Mouse (Mus musculus) intestine, embryonic 14.5 days (tissue): ENCODE data around the gene Gm12394. TPM values are rescaled to one million over a fixed set of nuclear protein-coding genes. Genes with fewer than 3 reads are reported as not detected.

Experiments used
- ATAC-seq: fragments of 200-750 bp; cut with Nextera tagmentation; replicated peaks from 2 replicates; pipeline ENCODE4 v1.8.0; 2017; ENCODE audit warnings: low read depth, moderate number of reproducible peaks, moderate TSS enrichment, moderate library complexity; ENCODE audit not compliant: low FRiP score, low TSS enrichment
- DNase-seq: peaks from one replicate; pipeline ENCODE4 v3.0.0-alpha.2; 2018; ENCODE audit warnings: low spot score
- H3K27ac ChIP-seq: fragments of 300-500 bp; sonication (generic); 2 replicates; pipeline ENCODE4 v1.5.1; 2014; ENCODE audit warnings: low read depth, mild to moderate bottlenecking, control low read depth
- H3K27me3 ChIP-seq: fragments of 300-500 bp; sonication (generic); replicated peaks from 2 replicates; pipeline ENCODE4 v1.6.1; 2014; ENCODE audit warnings: low read length, control low read depth; ENCODE audit not compliant: control insufficient read depth, insufficient read depth
- H3K36me3 ChIP-seq: fragments of 300-500 bp; sonication (generic); 2 replicates; pipeline ENCODE4 v1.6.1; 2014; ENCODE audit warnings: low read length, control low read depth; ENCODE audit not compliant: control insufficient read depth, insufficient read depth
- H3K4me1 ChIP-seq: fragments of 300-500 bp; sonication (generic); replicated peaks from 2 replicates; pipeline ENCODE4 v1.6.1; 2014; ENCODE audit warnings: low read length, control low read depth, mixed read lengths; ENCODE audit not compliant: control insufficient read depth, insufficient read depth
- H3K4me2 ChIP-seq: fragments of 300-500 bp; sonication (generic); 2 replicates; pipeline ENCODE4 v1.6.1; 2014; ENCODE audit warnings: low read length
- H3K4me3 ChIP-seq: fragments of 300-500 bp; sonication (generic); 2 replicates; pipeline ENCODE4 v1.5.1; 2014; ENCODE audit warnings: low read depth, low read length, control low read depth, mixed read lengths
- H3K9ac ChIP-seq: fragments of 300-500 bp; sonication (generic); 2 replicates; pipeline ENCODE4 v1.6.1; 2014; ENCODE audit warnings: mild to moderate bottlenecking, low read length
- H3K9me3 ChIP-seq: fragments of 300-500 bp; sonication (generic); 2 replicates; pipeline ENCODE4 v1.6.1; 2016; ENCODE audit warnings: low read length, control low read depth; ENCODE audit not compliant: control insufficient read depth
- WGBS: fragments of 180-500 bp; shearing (Covaris S2); extraction: QIAGEN DNeasy Blood & Tissue Kit; methylation state at CpG from one replicate; pipeline ENCODE4 v1.1.7; 2014; 5-methylcytosine and 5-hydroxymethylcytosine counted together
- polyA plus RNA-seq: library from polyadenylated mRNA; unstranded; fragments of >200 nt; fragmentation: Nextera tagmentation; extraction: Ambion mirVana; gene quantifications from 2 replicates; pipeline ENCODE4 v1.2.1, GENCODE M21; 2014

The Gm12394 gene
- polyA plus RNA-seq, 1 experiment from 2014 or later: 0.14 TPM

- no peaks in the 10 kb centered on the region for H3K9me3 ChIP-seq
- H3K9ac ChIP-seq: no peak overlapping the region
- no peak overlapping the region for H3K4me2 ChIP-seq
- H3K36me3 ChIP-seq: no peaks in the 10 kb centered on the region
- H3K27me3 ChIP-seq: no peaks in the 10 kb centered on the region
- ATAC-seq (no peak), DNase-seq (peak; percentile 10)
- 67% methylated on average over 7 of the region's 7 CpGs for WGBS
- H3K27ac ChIP-seq: no peak overlapping the region
- H3K4me3 ChIP-seq: no peak overlapping the region
- no peaks in the 10 kb centered on the region for H3K4me1 ChIP-seq
Observed at GRCm38 (mm10) chr4:42891176-42891575, 34.6 kb upstream of the Gm12394 start.

GRCm38 (mm10) chr4:42888806-42889205 is 32.2 kb upstream of the Gm12394 start:
- no peak for ATAC-seq
- WGBS: 92% methylated on average over 6 of the region's 6 CpGs
- H3K4me1 ChIP-seq: no peaks in the 10 kb centered on the region
- H3K27me3 ChIP-seq: no peaks in the 10 kb centered on the region
- H3K9ac ChIP-seq: no peak overlapping the region
- H3K9me3 ChIP-seq: no peaks in the 10 kb centered on the region
- no peak overlapping the region for H3K4me3 ChIP-seq
- DNase-seq: peak; percentile 21
- H3K4me2 ChIP-seq: no peak overlapping the region
- H3K27ac ChIP-seq: no peak overlapping the region
- H3K36me3 ChIP-seq: no peaks in the 10 kb centered on the region

DNA sequence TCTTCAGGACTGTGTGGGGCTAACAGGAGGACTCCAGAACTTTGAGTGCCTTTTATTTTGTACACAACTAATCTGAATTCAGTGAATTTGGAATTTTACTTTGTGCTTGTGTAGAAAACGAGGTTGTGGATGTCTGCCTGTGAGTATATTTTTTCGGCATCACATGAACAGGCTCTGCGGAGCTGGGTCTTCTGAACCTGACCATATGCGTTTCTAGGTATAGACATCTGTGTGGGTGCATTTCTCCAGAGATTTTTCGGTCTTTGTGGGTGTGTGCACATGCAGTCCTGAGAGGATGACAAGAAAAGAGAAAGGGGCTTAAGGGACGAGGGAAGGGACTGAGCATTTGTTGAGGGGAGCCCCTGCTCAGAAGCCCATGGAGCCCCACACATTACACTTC is 30.4 kb upstream of the Gm12394 start:
- H3K36me3 ChIP-seq: no peaks in the 10 kb centered on the region
- no peak overlapping the region for H3K27ac ChIP-seq
- H3K27me3 ChIP-seq: no peaks in the 10 kb centered on the region
- no peak overlapping the region for H3K9ac ChIP-seq
- no peak for ATAC-seq
- peak; percentile 13 for DNase-seq
- H3K4me1 ChIP-seq: no peaks in the 10 kb centered on the region
- no peak overlapping the region for H3K4me3 ChIP-seq
- no peak overlapping the region for H3K4me2 ChIP-seq
- H3K9me3 ChIP-seq: no peaks in the 10 kb centered on the region
- 88% methylated on average over 6 of the region's 6 CpGs for WGBS

- 53% methylated on average over 1 of the region's 1 CpGs for WGBS
- no peaks in the 10 kb centered on the region for H3K4me1 ChIP-seq
- H3K9ac ChIP-seq: no peak overlapping the region
- no peaks in the 10 kb centered on the region for H3K9me3 ChIP-seq
- H3K36me3 ChIP-seq: no peaks in the 10 kb centered on the region
- H3K4me3 ChIP-seq: no peak overlapping the region
- H3K27ac ChIP-seq: no peak overlapping the region
- H3K4me2 ChIP-seq: no peak overlapping the region
- ATAC-seq (no peak), DNase-seq (no peak)
- no peaks in the 10 kb centered on the region for H3K27me3 ChIP-seq
Observed at GRCm38 (mm10) chr4:42880677-42880948, 24.0 kb upstream of the Gm12394 start.

DNA sequence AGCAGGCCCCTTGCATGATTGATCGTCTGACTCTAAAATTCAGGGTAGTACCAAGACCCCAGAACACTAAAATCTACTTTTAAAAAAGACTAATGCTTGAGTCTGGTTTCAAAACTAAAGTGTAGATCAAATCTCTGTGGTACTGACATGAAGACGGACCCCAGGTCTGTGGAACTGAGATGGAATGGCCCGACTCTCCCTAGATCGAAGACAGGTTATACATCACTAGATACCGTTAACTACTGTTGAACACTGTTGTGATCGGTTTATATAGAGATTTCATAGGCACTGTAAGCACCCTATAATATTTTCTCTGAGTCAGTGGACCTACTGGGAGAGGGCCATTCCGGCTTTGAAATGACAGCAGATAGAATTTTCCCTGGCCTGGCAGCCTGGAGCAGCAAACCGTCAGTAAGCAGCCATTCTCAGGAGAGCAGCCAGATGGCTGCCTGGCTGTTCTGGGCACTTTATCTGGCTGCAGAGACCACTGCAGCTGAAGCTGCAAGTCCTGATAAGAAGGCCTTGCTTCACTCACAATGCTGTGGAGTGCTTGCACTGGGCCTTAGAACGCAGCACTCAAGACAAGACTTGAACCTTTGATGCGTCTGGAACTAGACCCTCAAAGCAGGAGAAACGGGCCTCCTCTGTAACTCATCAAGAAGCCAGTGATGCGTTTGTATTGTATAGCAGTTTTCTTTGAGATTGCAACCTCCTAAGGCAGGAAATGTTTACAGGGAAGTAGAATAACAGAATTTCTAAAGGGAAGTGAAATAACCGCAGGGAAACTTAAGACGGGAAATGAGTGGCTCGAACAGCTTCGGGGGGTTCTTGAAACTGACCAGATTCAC is 23.5 kb upstream of the Gm12394 start:
- Histone ChIP-seq H3K4me2 (no peak overlapping the region), H3K4me3 (no peak overlapping the region), H3K36me3 (no peaks in the 10 kb centered on the region), H3K27me3 (no peaks in the 10 kb centered on the region), H3K4me1 (no peaks in the 10 kb centered on the region), H3K9me3 (no peaks in the 10 kb centered on the region), H3K9ac (no peak overlapping the region), H3K27ac (no peak overlapping the region)
- no peak for ATAC-seq
- WGBS: 65% methylated on average over 16 of the region's 16 CpGs
- no peak for DNase-seq

DNA sequence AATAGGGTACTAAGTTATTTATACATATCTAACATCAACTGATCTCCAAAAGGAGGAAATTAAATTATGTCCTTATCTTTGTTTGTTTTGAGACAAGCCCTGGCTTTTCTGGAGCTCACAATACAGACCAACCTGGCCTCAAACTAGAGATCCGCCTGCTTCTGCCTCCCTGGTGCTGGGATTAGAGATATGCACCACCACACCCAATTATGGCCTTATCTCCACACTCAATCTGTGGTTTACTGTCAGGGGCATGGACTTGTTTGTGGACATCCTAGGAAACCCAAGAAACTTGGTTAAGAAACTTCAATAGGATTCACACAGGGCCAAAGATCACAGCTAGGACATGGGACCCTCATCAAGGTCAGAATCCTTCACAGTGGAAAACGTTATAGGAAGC is 21.1 kb upstream of the Gm12394 start:
- Histone ChIP-seq H3K9me3 (no peaks in the 10 kb centered on the region), H3K4me3 (no peak overlapping the region), H3K9ac (no peak overlapping the region), H3K4me1 (no peaks in the 10 kb centered on the region), H3K27me3 (no peaks in the 10 kb centered on the region), H3K36me3 (no peaks in the 10 kb centered on the region), H3K4me2 (no peak overlapping the region), H3K27ac (no peak overlapping the region)
- DNase-seq (no peak), ATAC-seq (no peak)
- 74% methylated on average over 2 of the region's 2 CpGs for WGBS

- H3K4me3 ChIP-seq: no peak overlapping the region
Observed at GRCm38 (mm10) chr4:42876586-42877291, 20.2 kb upstream of the Gm12394 start.

DNA sequence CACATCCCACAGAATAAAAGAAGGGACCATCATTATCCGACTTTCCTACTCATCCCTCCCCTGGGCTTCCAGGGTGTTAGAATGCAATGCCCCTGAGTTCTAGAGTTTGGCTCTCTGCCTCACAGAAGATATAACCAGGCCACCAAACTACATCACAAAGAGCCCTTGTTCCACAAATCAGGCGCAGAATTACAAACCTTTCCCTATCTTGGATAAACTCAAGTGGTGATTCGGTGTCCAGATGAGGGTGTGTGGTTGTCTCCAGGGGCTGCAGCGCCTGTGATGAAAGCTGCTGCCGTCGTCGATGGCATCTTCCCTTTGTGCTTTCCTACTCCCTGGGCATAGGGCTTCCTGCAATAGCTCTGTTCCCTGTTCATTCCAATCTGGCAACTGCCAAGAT is 17.6 kb upstream of the Gm12394 start, which contains the start of gene Fam205c:
Fam205c (minus strand) TSS at position 101 of the 400 bp plus-strand sequence.
- Histone ChIP-seq H3K9ac (no peak within 1 kb of the TSS), H3K4me2 (no peak within 1 kb of the TSS), H3K27ac (no peak within 1 kb of the TSS), H3K4me3 (no peak within 1 kb of the TSS), H3K36me3 (no peaks in the 10 kb centered on the region), H3K4me1 (no peaks in the 10 kb centered on the region), H3K9me3 (no peaks in the 10 kb centered on the region), H3K27me3 (no peaks in the 10 kb centered on the region)
- no peak for DNase-seq
- no peak for ATAC-seq
- 84% methylated on average over 7 of the region's 7 CpGs for WGBS

More at GRCm38 (mm10) chr4:42876586-42877291, 20.2 kb upstream of the Gm12394 start:
- no peak; the same call in 1 of the 2 replicates for ATAC-seq
- Histone ChIP-seq H3K4me1 (no peaks in the 10 kb centered on the region), H3K4me2 (no peak overlapping the region), H3K9me3 (no peaks in the 10 kb centered on the region), H3K36me3 (no peaks in the 10 kb centered on the region), H3K27ac (no peak overlapping the region), H3K9ac (no peak overlapping the region), H3K27me3 (no peaks in the 10 kb centered on the region)
- 38% methylated on average over 5 of the region's 5 CpGs for WGBS
- DNase-seq: peak; percentile 79
